Mouse (Mus musculus): ENCODE measurements around the gene Lpin2. TPM values are rescaled to one million over a fixed set of nuclear protein-coding genes. Genes with fewer than 3 reads are reported as not detected.
A peak's percentile ranks its signal among the peaks of the same experiment; 100 is the strongest.

Gene Lpin2
- total and polyA plus RNA-seq, 2 experiments: 22.4 to 314 TPM

DNA sequence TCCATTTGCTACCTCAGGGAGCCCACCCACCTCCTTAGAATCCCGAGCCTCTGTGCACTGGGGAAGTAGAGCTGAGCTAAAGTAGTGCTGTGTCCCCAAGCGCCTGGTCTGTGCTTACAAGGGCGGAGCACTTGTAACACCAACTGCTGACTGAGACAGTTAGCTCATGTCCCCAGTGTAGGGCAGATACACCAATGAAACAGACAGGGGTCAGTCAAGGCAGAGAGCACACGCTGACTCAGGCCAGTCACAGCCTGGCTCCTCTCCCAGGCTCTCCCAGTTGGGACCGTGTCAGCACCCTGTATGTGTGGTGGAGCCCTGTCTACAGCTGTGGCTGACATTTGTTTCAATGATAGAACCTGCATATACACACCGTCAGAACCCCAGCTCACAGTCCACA, 103.6 kb downstream of the Lpin2 start:
- 74% methylated on average over 6 of the region's 6 CpGs for WGBS
- H3K27ac ChIP-seq (replicated peaks; ENCODE audit: insufficient read depth, low read depth, low read length): no peak overlapping the region
- peak; percentile 38 for DNase-seq (ENCODE audit: extremely low read depth, low read depth, low spot score)

DNA sequence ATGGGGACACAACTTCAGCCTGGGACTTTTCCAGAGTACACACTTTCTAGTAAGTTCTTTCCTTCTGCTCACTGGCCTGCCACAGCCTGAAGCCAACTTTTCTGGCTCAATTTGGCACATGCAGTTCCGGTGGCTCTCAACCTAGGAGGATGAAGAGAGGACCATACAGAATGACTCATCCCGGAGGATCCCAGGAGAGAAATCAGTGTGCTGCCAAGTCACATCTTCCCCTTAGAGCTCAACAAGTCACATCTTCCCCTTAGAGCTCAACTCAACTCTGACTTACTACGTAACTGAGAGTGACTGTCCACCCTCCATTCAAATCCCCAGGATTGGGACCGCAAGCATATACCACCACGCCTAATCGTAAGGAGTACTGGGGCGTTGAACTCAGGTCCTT, 105.2 kb downstream of the Lpin2 start:
- 95% methylated on average over 7 of the region's 7 CpGs for WGBS
- H3K4me3 ChIP-seq (ENCODE audit: insufficient read depth, low read depth, low read length): no peak overlapping the region
- no peak overlapping the region for H3K9ac ChIP-seq (ENCODE audit: low read depth, low read length)
- H3K36me3 ChIP-seq (ENCODE audit: control insufficient read depth, insufficient read depth, low read length): no peaks in the 10 kb centered on the region
- H3K4me1 ChIP-seq (ENCODE audit: control insufficient read depth, insufficient read depth, low read length): no peaks in the 10 kb centered on the region
- DNase-seq (ENCODE audit: extremely low read depth, low read depth, low spot score): no peak
- TF ChIP-seq POLR2A (IDR thresholded peaks at IDR 0.05; ENCODE audit: extremely low read depth, insufficient read depth, low read length) (no peak), CTCF (IDR thresholded peaks at IDR 0.05; ENCODE audit: low read depth, low read length) (no peak)
- no peak overlapping the region for H3K27ac ChIP-seq (replicated peaks; ENCODE audit: insufficient read depth, low read depth, low read length)
- no peaks in the 10 kb centered on the region for H3K27me3 ChIP-seq (ENCODE audit: control insufficient read depth, insufficient read depth, low read length)
- H3K79me2 ChIP-seq (ENCODE audit: control insufficient read depth, insufficient read depth, low read length): no peaks in the 10 kb centered on the region

More for the DNA sequence above, 103.6 kb downstream of the Lpin2 start:
- H3K4me1 ChIP-seq (ENCODE audit: control insufficient read depth, insufficient read depth, low read length): no peaks in the 10 kb centered on the region
- H3K9ac ChIP-seq (ENCODE audit: low read depth, low read length): no peak overlapping the region
- no peaks in the 10 kb centered on the region for H3K36me3 ChIP-seq (ENCODE audit: control insufficient read depth, insufficient read depth, low read length)
- no peaks in the 10 kb centered on the region for H3K27me3 ChIP-seq (ENCODE audit: control insufficient read depth, insufficient read depth, low read length)
- H3K79me2 ChIP-seq (ENCODE audit: control insufficient read depth, insufficient read depth, low read length): no peaks in the 10 kb centered on the region
- TF ChIP-seq POLR2A (IDR thresholded peaks at IDR 0.05; ENCODE audit: extremely low read depth, insufficient read depth, low read length) (no peak), CTCF (IDR thresholded peaks at IDR 0.05; ENCODE audit: low read depth, low read length) (no peak)
- H3K4me3 ChIP-seq (ENCODE audit: insufficient read depth, low read depth, low read length): no peak overlapping the region

DNA sequence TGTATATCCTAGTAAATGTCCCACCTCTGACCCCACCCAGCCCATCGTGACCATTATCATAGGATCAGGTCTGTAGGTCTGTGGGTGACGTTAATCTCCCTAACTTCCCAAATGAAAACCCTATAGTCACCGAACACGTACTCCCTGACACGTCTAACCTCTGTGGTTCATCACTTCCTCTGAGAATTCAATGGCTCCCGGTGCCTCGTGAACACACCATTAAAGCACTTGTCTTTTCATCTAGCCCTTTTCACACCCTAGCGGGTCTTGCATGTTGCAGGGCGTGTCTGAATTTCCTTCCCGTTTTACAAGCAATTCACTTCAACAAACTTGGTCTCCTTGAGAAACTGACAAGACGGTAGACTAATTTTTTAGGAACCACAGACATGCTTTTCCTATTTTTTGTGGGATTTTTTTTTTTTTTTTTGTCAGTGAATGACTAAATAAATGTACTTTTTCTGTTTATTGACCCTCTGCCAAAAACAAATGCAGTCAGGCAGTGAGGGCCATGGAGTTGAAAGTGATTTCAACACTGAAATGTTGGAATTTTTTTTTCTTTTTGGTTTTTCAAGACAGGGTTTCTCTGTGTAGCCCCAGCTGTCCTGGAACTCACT, 105.9 kb downstream of the Lpin2 start:
- Histone ChIP-seq H3K27me3 (ENCODE audit: control insufficient read depth, insufficient read depth, low read length) (no peaks in the 10 kb centered on the region), H3K9ac (ENCODE audit: low read depth, low read length) (no peak overlapping the region), H3K79me2 (ENCODE audit: control insufficient read depth, insufficient read depth, low read length) (no peaks in the 10 kb centered on the region), H3K4me3 (ENCODE audit: insufficient read depth, low read depth, low read length) (no peak overlapping the region), H3K4me1 (ENCODE audit: control insufficient read depth, insufficient read depth, low read length) (no peaks in the 10 kb centered on the region), H3K27ac (replicated peaks; ENCODE audit: insufficient read depth, low read depth, low read length) (no peak overlapping the region), H3K36me3 (ENCODE audit: control insufficient read depth, insufficient read depth, low read length) (no peaks in the 10 kb centered on the region)
- 88% methylated on average over 11 of the region's 11 CpGs for WGBS
- peak; percentile 25 for DNase-seq (ENCODE audit: extremely low read depth, low read depth, low spot score)
- no peak for TF ChIP-seq CTCF (IDR thresholded peaks at IDR 0.05; ENCODE audit: low read depth, low read length)

DNA sequence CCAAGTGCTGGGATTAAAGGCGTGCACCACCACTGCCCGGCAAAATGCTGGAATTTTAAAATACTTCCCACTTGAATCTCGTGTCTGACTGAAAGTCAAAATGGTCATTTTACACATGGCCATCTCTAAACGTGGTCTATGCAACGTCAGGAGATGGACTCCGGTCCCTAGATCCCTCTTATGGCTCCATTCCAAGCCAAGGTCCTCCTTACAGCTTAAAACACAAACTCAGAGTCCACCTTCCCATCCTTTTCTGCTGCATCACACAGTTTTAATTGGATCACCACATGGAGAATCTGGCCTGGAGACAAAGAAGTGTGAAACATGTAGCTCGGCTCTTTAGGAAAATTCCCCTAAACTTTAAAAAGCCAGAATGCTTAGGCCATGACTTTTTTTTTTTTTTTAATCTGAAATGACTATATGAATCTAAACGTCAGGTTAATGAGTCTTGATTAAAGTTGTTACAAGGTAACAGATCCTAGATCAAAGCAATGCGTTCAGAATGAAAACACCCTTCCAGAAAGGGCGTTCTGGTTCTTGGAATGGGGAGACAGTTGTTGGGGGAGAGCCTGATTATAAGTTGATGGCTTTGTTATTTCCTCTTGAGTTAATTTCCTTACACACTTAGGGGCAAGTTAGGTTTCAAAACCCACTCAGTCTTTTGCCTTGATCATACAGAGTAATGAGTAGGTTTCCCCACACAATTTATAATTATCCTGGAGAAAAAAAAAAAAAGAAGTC, 106.6 kb downstream of the Lpin2 start:
- no peak for DNase-seq (ENCODE audit: extremely low read depth, low read depth, low spot score)
- WGBS: 90% methylated on average over 10 of the region's 10 CpGs
- Histone ChIP-seq H3K4me3 (ENCODE audit: insufficient read depth, low read depth, low read length) (no peak overlapping the region), H3K79me2 (ENCODE audit: control insufficient read depth, insufficient read depth, low read length) (no peaks in the 10 kb centered on the region), H3K9ac (ENCODE audit: low read depth, low read length) (no peak overlapping the region), H3K27ac (replicated peaks; ENCODE audit: insufficient read depth, low read depth, low read length) (no peak overlapping the region), H3K36me3 (ENCODE audit: control insufficient read depth, insufficient read depth, low read length) (no peaks in the 10 kb centered on the region), H3K4me1 (ENCODE audit: control insufficient read depth, insufficient read depth, low read length) (no peaks in the 10 kb centered on the region), H3K27me3 (ENCODE audit: control insufficient read depth, insufficient read depth, low read length) (no peaks in the 10 kb centered on the region)
- no peak for TF ChIP-seq CTCF (IDR thresholded peaks at IDR 0.05; ENCODE audit: low read depth, low read length)
- TF ChIP-seq POLR2A (IDR thresholded peaks at IDR 0.05; ENCODE audit: extremely low read depth, insufficient read depth, low read length): no peak

DNA sequence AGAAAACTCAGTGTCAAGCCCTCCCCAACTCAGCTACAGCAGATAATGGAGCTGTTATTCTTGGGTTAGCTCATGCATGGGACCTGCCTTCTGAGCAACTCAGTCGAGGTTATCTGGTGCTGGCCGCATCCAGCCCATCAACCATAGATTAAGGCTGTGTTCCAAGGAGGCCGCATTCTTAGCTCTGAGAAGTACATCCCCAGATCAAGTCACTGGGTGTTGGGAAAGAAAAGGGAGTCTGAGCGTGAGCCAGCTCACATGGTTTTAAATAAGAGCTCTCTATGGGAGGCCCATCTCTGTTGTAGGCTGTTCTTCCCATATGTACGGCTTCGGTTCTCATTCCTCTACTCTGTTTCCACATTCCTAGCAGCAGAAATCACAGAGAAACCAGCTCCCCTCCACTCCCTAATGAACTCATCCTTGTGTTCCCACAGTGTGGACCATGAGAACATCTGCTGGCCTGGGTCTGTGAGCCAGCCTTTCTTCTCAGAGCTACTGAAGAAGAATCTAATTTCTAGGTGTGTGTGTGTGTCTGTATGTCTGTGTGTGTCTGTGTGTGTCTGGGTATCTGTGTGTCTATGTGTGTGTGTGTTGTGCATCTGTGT, 107.3 kb downstream of the Lpin2 start:
- 88% methylated on average over 6 of the region's 6 CpGs for WGBS
- no peaks in the 10 kb centered on the region for H3K4me1 ChIP-seq (ENCODE audit: control insufficient read depth, insufficient read depth, low read length)
- no peaks in the 10 kb centered on the region for H3K36me3 ChIP-seq (ENCODE audit: control insufficient read depth, insufficient read depth, low read length)
- no peaks in the 10 kb centered on the region for H3K79me2 ChIP-seq (ENCODE audit: control insufficient read depth, insufficient read depth, low read length)
- H3K27ac ChIP-seq (replicated peaks; ENCODE audit: insufficient read depth, low read depth, low read length): no peak overlapping the region
- H3K4me3 ChIP-seq (ENCODE audit: insufficient read depth, low read depth, low read length): no peak overlapping the region
- TF ChIP-seq CTCF (IDR thresholded peaks at IDR 0.05; ENCODE audit: low read depth, low read length): no peak
- TF ChIP-seq POLR2A (IDR thresholded peaks at IDR 0.05; ENCODE audit: extremely low read depth, insufficient read depth, low read length): no peak
- no peaks in the 10 kb centered on the region for H3K27me3 ChIP-seq (ENCODE audit: control insufficient read depth, insufficient read depth, low read length)
- DNase-seq (ENCODE audit: extremely low read depth, low read depth, low spot score): no peak
- no peak overlapping the region for H3K9ac ChIP-seq (ENCODE audit: low read depth, low read length)

Measured in liver, adult 2 months (tissue).